Mouse (Mus musculus): ENCODE data around the gene Gm3435. TPM values are rescaled to one million over a fixed set of nuclear protein-coding genes. Genes with fewer than 3 reads are reported as not detected.
"Not testable (repeated sequence)": the region's sequence is repeated elsewhere in the genome, so short reads cannot be mapped to it uniquely, and the experiment has no call there.

Gm3435 gene
- polyA plus RNA-seq, 1 experiment from 2014 or later, result 10.6 TPM

- 96% methylated on average over 6 of the region's 8 CpGs for WGBS
- ATAC-seq, result not testable (repeated sequence)
These were observed 43.3 kb downstream of the Gm3435 start for GRCm38 (mm10) chr17:15053183-15053828.

GRCm38 (mm10) chr17:15053829-15054200 is 43.8 kb downstream of the Gm3435 start:
- not testable (repeated sequence) for ATAC-seq

More at GRCm38 (mm10) chr17:15053183-15053828, 43.3 kb downstream of the Gm3435 start:
- not testable (repeated sequence) for H3K27ac ChIP-seq; H3K4me3 ChIP-seq; H3K4me2 ChIP-seq; H3K4me1 ChIP-seq; H3K9me3 ChIP-seq (replicated peaks); H3K9ac ChIP-seq; H3K27me3 ChIP-seq
- H3K36me3 ChIP-seq (ENCODE audit: poor library complexity, severe bottlenecking), result peaks cover 25% of the 10 kb centered on the region

GRCm38 (mm10) chr17:15055925-15056324 is 45.9 kb downstream of the Gm3435 start:
- Histone ChIP-seq H3K36me3 (ENCODE audit: poor library complexity, severe bottlenecking) (peaks cover 49% of the 10 kb centered on the region), H3K4me2 (no peak overlapping the region), H3K27ac (no peak overlapping the region), H3K4me3 (no peak overlapping the region), H3K4me1 (no peaks in the 10 kb centered on the region), H3K27me3 (no peaks in the 10 kb centered on the region), H3K9ac (no peak overlapping the region), H3K9me3 (replicated peaks) (no peaks in the 10 kb centered on the region)
- no peak for ATAC-seq
- 82% methylated on average over 4 of the region's 4 CpGs for WGBS

More at GRCm38 (mm10) chr17:15053829-15054200, 43.8 kb downstream of the Gm3435 start:
- not testable (repeated sequence) for H3K9me3 ChIP-seq (replicated peaks); H3K27ac ChIP-seq; H3K27me3 ChIP-seq; H3K4me1 ChIP-seq; H3K4me3 ChIP-seq; H3K4me2 ChIP-seq; H3K9ac ChIP-seq
- WGBS, result 92% methylated on average over 13 of the region's 13 CpGs
- H3K36me3 ChIP-seq (ENCODE audit: poor library complexity, severe bottlenecking), result peaks cover 30% of the 10 kb centered on the region

GRCm38 (mm10) chr17:15058161-15058591 is 48.2 kb downstream of the Gm3435 start:
- no peaks in the 10 kb centered on the region for H3K9me3 ChIP-seq (replicated peaks)
- ATAC-seq, result no peak
- H3K27me3 ChIP-seq, result no peaks in the 10 kb centered on the region
- peaks cover 70% of the 10 kb centered on the region for H3K36me3 ChIP-seq (ENCODE audit: poor library complexity, severe bottlenecking)
- H3K4me2 ChIP-seq, result no peak overlapping the region
- H3K9ac ChIP-seq, result no peak overlapping the region
- no peak overlapping the region for H3K27ac ChIP-seq
- H3K4me3 ChIP-seq, result no peak overlapping the region
- H3K4me1 ChIP-seq, result no peaks in the 10 kb centered on the region
- 90% methylated on average over 5 of the region's 5 CpGs for WGBS

- 93% methylated on average over 14 of the region's 14 CpGs for WGBS
- no peak overlapping the region for H3K9ac ChIP-seq
- no peak for ATAC-seq
- peaks cover 77% of the 10 kb centered on the region for H3K36me3 ChIP-seq (ENCODE audit: poor library complexity, severe bottlenecking)
- no peak overlapping the region for H3K4me3 ChIP-seq
- no peak overlapping the region for H3K27ac ChIP-seq
- H3K9me3 ChIP-seq (replicated peaks), result no peaks in the 10 kb centered on the region
- no peaks in the 10 kb centered on the region for H3K4me1 ChIP-seq
- no peak overlapping the region for H3K4me2 ChIP-seq
- H3K27me3 ChIP-seq, result no peaks in the 10 kb centered on the region
These were observed 49.7 kb downstream of the Gm3435 start for GRCm38 (mm10) chr17:15059646-15060045.

GRCm38 (mm10) chr17:15060356-15060755 is 50.4 kb downstream of the Gm3435 start:
- Histone ChIP-seq H3K9ac (no peak overlapping the region), H3K27me3 (no peaks in the 10 kb centered on the region), H3K9me3 (replicated peaks) (no peaks in the 10 kb centered on the region), H3K4me1 (no peaks in the 10 kb centered on the region), H3K4me3 (no peak overlapping the region), H3K36me3 (ENCODE audit: poor library complexity, severe bottlenecking) (peaks cover 71% of the 10 kb centered on the region), H3K4me2 (no peak overlapping the region), H3K27ac (no peak overlapping the region)
- WGBS, result 91% methylated on average over 6 of the region's 6 CpGs
- no peak for ATAC-seq

- Histone ChIP-seq H3K4me3 (no peak overlapping the region), H3K27me3 (no peaks in the 10 kb centered on the region), H3K9ac (0 out of 2 replicates have a peak overlapping the region, but pooled peaks have one; percentile 2), H3K4me1 (peaks cover 12% of the 10 kb centered on the region), H3K4me2 (peak overlapping the region; percentile 42), H3K9me3 (replicated peaks) (no peaks in the 10 kb centered on the region), H3K36me3 (ENCODE audit: poor library complexity, severe bottlenecking) (peaks cover 31% of the 10 kb centered on the region), H3K27ac (peak overlapping the region; percentile 63; the same call in 1 of the 2 replicates)
- WGBS, result 38% methylated on average over 13 of the region's 13 CpGs
- peak; percentile 81 for ATAC-seq
These were observed 55.5 kb downstream of the Gm3435 start for GRCm38 (mm10) chr17:15065391-15066024.

- H3K4me1 ChIP-seq, result peaks cover 12% of the 10 kb centered on the region
- 30% methylated on average over 6 of the region's 6 CpGs for WGBS
- ATAC-seq, result peak; percentile 85
- peak overlapping the region; percentile 63 for H3K27ac ChIP-seq
- no peaks in the 10 kb centered on the region for H3K27me3 ChIP-seq
- H3K4me3 ChIP-seq, result no peak overlapping the region
- no peaks in the 10 kb centered on the region for H3K9me3 ChIP-seq (replicated peaks)
- H3K4me2 ChIP-seq, result peak overlapping the region; percentile 42
- 0 out of 2 replicates have a peak overlapping the region, but pooled peaks have one; percentile 2 for H3K9ac ChIP-seq
- peaks cover 27% of the 10 kb centered on the region for H3K36me3 ChIP-seq (ENCODE audit: poor library complexity, severe bottlenecking)
These were observed 56.1 kb downstream of the Gm3435 start for GRCm38 (mm10) chr17:15066066-15066465.

GRCm38 (mm10) chr17:15066911-15067310 is 56.9 kb downstream of the Gm3435 start:
- Histone ChIP-seq H3K4me3 (no peak overlapping the region), H3K27ac (peak overlapping the region; percentile 31; the same call in 1 of the 2 replicates), H3K9me3 (replicated peaks) (no peaks in the 10 kb centered on the region), H3K27me3 (no peaks in the 10 kb centered on the region), H3K36me3 (ENCODE audit: poor library complexity, severe bottlenecking) (peaks cover 19% of the 10 kb centered on the region), H3K9ac (0 out of 2 replicates have a peak overlapping the region, but pooled peaks have one; percentile 18), H3K4me2 (no peak overlapping the region), H3K4me1 (peaks cover 12% of the 10 kb centered on the region)
- ATAC-seq, result no peak
- WGBS, result 53% methylated on average over 1 of the region's 1 CpGs

- Histone ChIP-seq H3K4me2 (no peak overlapping the region), H3K27me3 (no peaks in the 10 kb centered on the region), H3K4me3 (no peak overlapping the region), H3K27ac (no peak overlapping the region), H3K36me3 (ENCODE audit: poor library complexity, severe bottlenecking) (peaks cover 6% of the 10 kb centered on the region; the same call in 1 of the 2 replicates), H3K4me1 (peaks cover 12% of the 10 kb centered on the region), H3K9ac (no peak overlapping the region), H3K9me3 (replicated peaks) (no peaks in the 10 kb centered on the region)
- WGBS, result 83% methylated on average over 8 of the region's 8 CpGs
- no peak for ATAC-seq
These were observed 58.2 kb downstream of the Gm3435 start for GRCm38 (mm10) chr17:15068040-15068792.

GRCm38 (mm10) chr17:15069124-15069523 is 59.1 kb downstream of the Gm3435 start:
- Histone ChIP-seq H3K27me3 (no peaks in the 10 kb centered on the region), H3K4me2 (no peak overlapping the region), H3K4me3 (no peak overlapping the region), H3K4me1 (peaks cover 12% of the 10 kb centered on the region), H3K9me3 (replicated peaks) (no peaks in the 10 kb centered on the region), H3K27ac (no peak overlapping the region), H3K9ac (no peak overlapping the region), H3K36me3 (ENCODE audit: poor library complexity, severe bottlenecking) (peaks cover 4% of the 10 kb centered on the region; the same call in 1 of the 2 replicates)
- ATAC-seq, result no peak
- WGBS, result 83% methylated on average over 2 of the region's 2 CpGs
